Mouse (Mus musculus) limb, embryonic 14.5 days (tissue): ENCODE results near the gene Pafah2. TPM values are rescaled to one million over a fixed set of nuclear protein-coding genes. Genes with fewer than 3 reads are reported as not detected.

ENCODE experiments used
- ATAC-seq: fragments of 200-750 bp; cut with Nextera tagmentation; 2 replicates; pipeline ENCODE4 v1.8.0; 2017; ENCODE audit warnings: low read depth, moderate number of reproducible peaks, moderate TSS enrichment; ENCODE audit not compliant: low FRiP score
- DNase-seq: peaks from one replicate; pipeline ENCODE4 v3.0.0-alpha.2; 2015; ENCODE audit warnings: low spot score
- H3K27ac ChIP-seq: fragments of 300-500 bp; sonication (generic); replicated peaks from 2 replicates; pipeline ENCODE4 v1.5.1; 2014; ENCODE audit warnings: low read depth, mild to moderate bottlenecking, low read length, moderate library complexity, mixed read lengths
- H3K27me3 ChIP-seq: fragments of 300-500 bp; sonication (generic); 2 replicates; pipeline ENCODE4 v1.6.1; 2014; ENCODE audit warnings: low read length, mixed read lengths; ENCODE audit not compliant: control insufficient read depth, insufficient read depth
- H3K36me3 ChIP-seq: fragments of 300-500 bp; sonication (generic); 2 replicates; pipeline ENCODE4 v1.6.1; 2014; ENCODE audit warnings: mild to moderate bottlenecking, low read length, moderate library complexity, mixed read lengths; ENCODE audit not compliant: control insufficient read depth, insufficient read depth
- H3K4me1 ChIP-seq: fragments of 300-500 bp; sonication (generic); 2 replicates; pipeline ENCODE4 v1.6.1; 2014; ENCODE audit warnings: antibody characterized with exemption, low read length, mixed read lengths; ENCODE audit not compliant: control insufficient read depth, insufficient read depth
- H3K4me2 ChIP-seq: fragments of 300-500 bp; sonication (generic); replicated peaks from 2 replicates; pipeline ENCODE4 v1.6.1; 2014; ENCODE audit warnings: low read depth, mild to moderate bottlenecking, low read length, moderate library complexity; ENCODE audit not compliant: severe bottlenecking
- H3K4me3 ChIP-seq: fragments of 300-500 bp; sonication (generic); replicated peaks from 2 replicates; pipeline ENCODE4 v1.5.1; 2014; ENCODE audit warnings: low read length
- H3K9ac ChIP-seq: fragments of 300-500 bp; sonication (generic); 2 replicates; pipeline ENCODE4 v1.6.1; 2014; ENCODE audit warnings: mild to moderate bottlenecking, low read depth, low read length, moderate library complexity; ENCODE audit not compliant: severe bottlenecking
- H3K9me3 ChIP-seq: fragments of 300-500 bp; sonication (generic); 2 replicates; pipeline ENCODE4 v1.6.1; 2016; ENCODE audit warnings: low read length; ENCODE audit not compliant: control insufficient read depth
- POLR2A ChIP-seq: fragments of 200-500 bp; IDR thresholded peaks from 2 replicates; pipeline ENCODE4 v1.8.0; 2012; ENCODE audit warnings: inconsistent platforms, mild to moderate bottlenecking, moderate library complexity, borderline replicate concordance; ENCODE audit not compliant: insufficient read depth, insufficient read length; ENCODE audit errors: extremely low read depth
- WGBS: fragments of 180-500 bp; shearing (Covaris S2); extraction: QIAGEN DNeasy Blood & Tissue Kit; methylation state at CpG from one replicate; pipeline ENCODE4 v1.1.7; 2014; 5-methylcytosine and 5-hydroxymethylcytosine counted together
- polyA plus RNA-seq, 2 experiments: library from polyadenylated mRNA; depleted of rRNA in 1 of 2; stranded (reverse) in 1 of 2; unstranded in 1 of 2; fragments of >200 nt; fragmentation: Nextera tagmentation in 1 of 2; extraction: Ambion mirVana in 1 of 2; gene quantifications; 2 replicates each; pipeline versions ENCODE4 v1.2.1 to v1.2.3; 2012 to 2014

Pafah2 gene
- polyA plus RNA-seq, 2 experiments, result 14.3 to 25.9 TPM

- Histone ChIP-seq H3K4me1 (no peaks in the 10 kb centered on the region), H3K4me3 (no peak overlapping the region), H3K36me3 (no peaks in the 10 kb centered on the region), H3K4me2 (no peak overlapping the region), H3K27ac (no peak overlapping the region), H3K27me3 (no peaks in the 10 kb centered on the region), H3K9ac (no peak overlapping the region), H3K9me3 (no peaks in the 10 kb centered on the region)
- TF ChIP-seq POLR2A, result no peak
- no peak for DNase-seq
- no peak for ATAC-seq
- WGBS, result 19% methylated on average over 7 of the region's 7 CpGs
These were observed 40.1 kb downstream of the Pafah2 start for GRCm38 (mm10) chr4:134436185-134436584.

GRCm38 (mm10) chr4:134436659-134437058 is 40.5 kb downstream of the Pafah2 start:
- no peaks in the 10 kb centered on the region for H3K4me1 ChIP-seq
- ATAC-seq, result no peak
- H3K9me3 ChIP-seq, result no peaks in the 10 kb centered on the region
- no peak overlapping the region for H3K4me3 ChIP-seq
- H3K27ac ChIP-seq, result no peak overlapping the region
- TF ChIP-seq POLR2A, result no peak
- no peak for DNase-seq
- no peak overlapping the region for H3K4me2 ChIP-seq
- no peaks in the 10 kb centered on the region for H3K36me3 ChIP-seq
- WGBS, result 53% methylated on average over 10 of the region's 10 CpGs
- no peak overlapping the region for H3K9ac ChIP-seq
- no peaks in the 10 kb centered on the region for H3K27me3 ChIP-seq

GRCm38 (mm10) chr4:134439119-134439518 is 43.0 kb downstream of the Pafah2 start:
- no peak overlapping the region for H3K9ac ChIP-seq
- no peak overlapping the region for H3K4me3 ChIP-seq
- no peaks in the 10 kb centered on the region for H3K9me3 ChIP-seq
- DNase-seq (no peak), ATAC-seq (no peak)
- H3K4me2 ChIP-seq, result no peak overlapping the region
- H3K36me3 ChIP-seq, result no peaks in the 10 kb centered on the region
- no peaks in the 10 kb centered on the region for H3K27me3 ChIP-seq
- H3K4me1 ChIP-seq, result no peaks in the 10 kb centered on the region
- TF ChIP-seq POLR2A, result no peak
- H3K27ac ChIP-seq, result no peak overlapping the region
- WGBS, result 72% methylated on average over 3 of the region's 3 CpGs

DNA sequence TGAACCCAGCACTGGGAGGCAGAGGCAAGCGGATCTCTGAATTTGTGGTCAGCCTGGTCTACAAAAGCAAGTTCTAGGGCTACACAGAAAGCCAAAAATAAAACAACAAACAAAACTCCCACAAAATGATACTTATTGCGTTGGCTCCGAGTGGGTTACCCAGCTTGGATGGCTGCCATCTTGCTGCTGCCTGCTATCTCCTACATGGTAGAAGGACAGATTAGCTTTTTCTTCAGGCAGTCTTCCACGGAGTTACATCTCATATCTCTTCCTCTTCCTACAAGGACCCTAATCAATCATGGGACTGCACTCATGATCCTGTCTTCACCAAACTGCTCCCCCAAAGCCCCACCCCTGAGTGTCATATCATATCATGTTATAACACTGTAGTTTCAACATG is 43.8 kb downstream of the Pafah2 start:
- DNase-seq, result no peak
- Histone ChIP-seq H3K27me3 (no peaks in the 10 kb centered on the region), H3K4me1 (no peaks in the 10 kb centered on the region), H3K9ac (no peak overlapping the region), H3K4me2 (no peak overlapping the region), H3K4me3 (no peak overlapping the region), H3K27ac (no peak overlapping the region), H3K9me3 (no peaks in the 10 kb centered on the region), H3K36me3 (no peaks in the 10 kb centered on the region)
- 85% methylated on average over 4 of the region's 4 CpGs for WGBS
- no peak for TF ChIP-seq POLR2A
- no peak for ATAC-seq

- Histone ChIP-seq H3K9ac (no peak overlapping the region), H3K4me2 (no peak overlapping the region), H3K27ac (no peak overlapping the region), H3K36me3 (no peaks in the 10 kb centered on the region), H3K4me1 (no peaks in the 10 kb centered on the region), H3K9me3 (no peaks in the 10 kb centered on the region), H3K4me3 (no peak overlapping the region), H3K27me3 (no peaks in the 10 kb centered on the region)
- no peak for ATAC-seq
- WGBS, result 82% methylated on average over 4 of the region's 4 CpGs
- DNase-seq, result no peak
- TF ChIP-seq POLR2A, result no peak
These were observed 46.1 kb downstream of the Pafah2 start for GRCm38 (mm10) chr4:134442216-134442615.

DNA sequence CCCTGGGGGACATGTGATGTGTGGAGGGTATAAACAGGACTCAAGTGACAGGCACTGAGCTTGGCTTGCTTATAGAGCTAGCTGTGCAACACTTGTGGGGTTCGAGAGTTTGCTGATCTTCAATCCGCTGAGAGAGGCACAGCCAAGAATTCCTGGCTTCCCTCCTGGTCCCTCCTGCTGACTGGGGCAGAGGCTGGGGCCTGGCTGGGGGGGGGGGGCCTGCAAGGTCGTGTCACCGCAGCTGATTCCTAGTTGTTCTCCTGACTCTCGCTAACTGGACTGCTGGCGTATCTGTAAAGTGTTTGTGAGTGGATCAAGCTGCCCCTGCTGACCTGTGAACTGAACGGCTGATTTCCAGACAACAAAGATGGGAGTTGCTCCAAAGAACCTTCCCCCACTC is 47.5 kb downstream of the Pafah2 start:
- 47% methylated on average over 7 of the region's 7 CpGs for WGBS
- no peak for TF ChIP-seq POLR2A

More for the DNA sequence above, 47.5 kb downstream of the Pafah2 start:
- no peak overlapping the region for H3K27ac ChIP-seq
- H3K4me2 ChIP-seq, result no peak overlapping the region
- no peaks in the 10 kb centered on the region for H3K4me1 ChIP-seq
- H3K9me3 ChIP-seq, result no peaks in the 10 kb centered on the region
- no peak for ATAC-seq
- H3K27me3 ChIP-seq, result no peaks in the 10 kb centered on the region
- no peaks in the 10 kb centered on the region for H3K36me3 ChIP-seq
- no peak overlapping the region for H3K9ac ChIP-seq
- DNase-seq, result no peak
- no peak overlapping the region for H3K4me3 ChIP-seq
